Mouse (Mus musculus): ENCODE results near the gene Olfr862.

The Olfr862 gene

DNA sequence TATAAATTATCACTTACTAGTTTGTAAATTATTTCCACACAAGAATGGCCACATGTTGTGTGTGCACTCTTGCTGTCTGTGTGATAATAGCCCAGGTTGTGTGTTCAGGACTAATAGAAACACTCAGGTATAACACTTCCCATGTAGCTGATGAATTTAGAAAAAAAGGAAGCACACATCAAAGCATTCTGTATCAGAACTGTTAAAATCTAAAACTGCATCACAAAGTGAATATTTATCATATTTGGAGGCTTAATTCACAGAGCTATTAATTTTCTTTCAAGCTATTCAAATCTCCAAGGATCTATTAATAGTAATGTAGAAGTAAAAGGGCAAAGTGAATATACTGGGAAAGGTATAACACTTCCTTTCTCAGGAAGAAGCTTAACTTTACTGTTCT lies at the start of gene Olfr862:
Olfr862 (minus strand) TSS at position 101 of the 400 bp plus-strand sequence.
- no peak for DNase-seq (ENCODE audit: extremely low read depth, low read depth)

DNA sequence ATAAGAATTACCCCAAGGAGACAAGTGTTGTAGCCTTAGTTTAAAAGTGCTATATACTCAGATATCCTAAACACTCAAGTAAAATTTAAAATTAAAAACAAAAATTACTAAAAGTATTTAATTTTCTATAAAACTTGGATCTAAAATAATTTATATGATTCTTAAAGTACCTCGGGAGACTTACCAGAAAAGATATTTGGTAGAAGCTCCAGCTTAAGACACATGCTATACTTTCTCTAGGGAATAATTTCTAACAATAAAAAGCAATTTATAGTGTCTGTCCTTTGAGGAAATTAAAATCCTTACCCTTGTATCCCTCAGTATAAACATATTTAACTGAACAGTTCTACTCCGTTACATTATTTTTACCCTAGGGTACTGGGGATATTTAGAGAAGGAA lies 28.8 kb upstream of the Olfr862 start, which contains the start of gene Olfr77:
Olfr77 (plus strand) TSS at position 301 of the 400 bp plus-strand sequence.
- DNase-seq (ENCODE audit: extremely low read depth, low read depth): no peak

DNA sequence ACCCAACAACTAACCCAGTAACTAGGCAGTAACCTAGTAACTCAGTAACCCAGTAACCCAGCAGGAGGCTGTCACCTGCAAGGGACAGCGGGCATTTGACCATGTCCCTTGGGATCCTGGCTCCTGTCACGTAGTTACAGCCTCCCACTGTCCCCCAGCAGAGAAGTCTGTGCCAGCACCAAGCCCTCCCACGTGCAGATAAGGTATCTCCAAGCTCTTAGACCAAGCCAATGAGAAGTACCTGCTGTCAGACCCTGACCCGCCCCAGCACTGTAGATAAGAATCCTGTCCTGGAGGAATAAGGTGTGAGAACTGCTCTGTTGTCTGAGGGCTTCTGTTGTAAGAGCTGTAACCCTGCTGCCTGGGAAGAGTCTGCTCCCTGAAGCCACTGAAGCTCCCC lies 23.4 kb upstream of the Olfr862 start:
- no peak for DNase-seq (ENCODE audit: extremely low read depth, low read depth)

DNA sequence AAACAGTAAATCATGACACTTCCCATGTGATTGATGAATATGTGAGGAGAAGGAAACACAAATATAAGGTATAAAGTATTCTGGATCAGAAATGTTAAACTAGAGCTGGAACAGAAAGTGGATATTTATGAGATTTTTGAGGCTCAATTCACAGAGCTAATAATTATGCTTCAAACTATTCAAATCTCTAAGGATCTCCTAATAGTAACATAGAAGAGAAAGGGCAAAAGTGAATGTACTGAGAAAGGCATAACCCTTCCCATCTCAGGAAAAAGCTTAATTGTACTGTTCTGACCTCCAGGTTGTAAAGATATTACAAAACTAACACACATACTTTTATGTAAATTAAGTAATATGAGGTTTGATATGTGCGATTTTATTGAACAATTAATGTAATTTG lies 38.2 kb downstream of the Olfr862 start, which contains the start of gene Olfr860:
Olfr860 (minus strand) TSS at position 101 of the 400 bp plus-strand sequence.
- DNase-seq (ENCODE audit: extremely low read depth, low read depth): no peak

Data from MEL-GATA-1-ER (cell line).